Mouse (Mus musculus) megakaryocyte, embryonic 14.5 days (primary cell): Measurements from ENCODE around the gene Kif12.

Experiments
- FLI1 ChIP-seq: IDR thresholded peaks from 2 replicates; pipeline ENCODE4 v1.6.1; 2012; ENCODE audit warnings: low read length, inconsistent platforms, mixed read lengths
- GATA1 ChIP-seq: IDR thresholded peaks from 3 replicates; pipeline ENCODE4 v1.6.1; 2012; ENCODE audit warnings: mixed read lengths, low read length, inconsistent platforms, borderline replicate concordance

DNA sequence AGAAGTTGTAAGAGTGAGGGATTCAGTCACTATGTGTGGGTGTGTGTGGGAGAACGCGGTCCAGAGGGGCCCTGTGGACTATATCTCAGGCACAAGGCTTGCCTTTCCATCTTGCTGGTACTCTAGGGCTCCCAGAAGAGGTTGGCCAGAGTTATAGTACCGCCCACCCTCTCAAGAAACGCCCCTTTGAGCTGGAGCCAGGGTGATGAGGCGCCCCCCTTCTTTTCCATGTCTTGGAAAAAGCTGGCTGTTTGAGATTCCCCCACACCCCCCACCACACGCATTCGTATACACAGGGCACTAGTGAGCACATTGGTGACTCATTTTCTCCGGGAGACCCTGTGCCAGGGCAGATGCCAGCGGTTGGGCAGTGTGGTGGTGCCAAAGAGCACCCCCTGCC is 44.6 kb upstream of the Kif12 start:
- no peak for TF ChIP-seq GATA1
- TF ChIP-seq FLI1: no peak
